Mouse (Mus musculus): ENCODE measurements around the gene Angptl6. TPM values are rescaled to one million over a fixed set of nuclear protein-coding genes. Genes with fewer than 3 reads are reported as not detected.
A peak's percentile ranks its signal among the peaks of the same experiment; 100 is the strongest.
"Not testable (repeated sequence)": the region's sequence is repeated elsewhere in the genome, so short reads cannot be mapped to it uniquely, and the experiment has no call there.

The Angptl6 gene
- total RNA-seq, 2 experiments from 2014 or later = 3.2 to 3.3 TPM

DNA sequence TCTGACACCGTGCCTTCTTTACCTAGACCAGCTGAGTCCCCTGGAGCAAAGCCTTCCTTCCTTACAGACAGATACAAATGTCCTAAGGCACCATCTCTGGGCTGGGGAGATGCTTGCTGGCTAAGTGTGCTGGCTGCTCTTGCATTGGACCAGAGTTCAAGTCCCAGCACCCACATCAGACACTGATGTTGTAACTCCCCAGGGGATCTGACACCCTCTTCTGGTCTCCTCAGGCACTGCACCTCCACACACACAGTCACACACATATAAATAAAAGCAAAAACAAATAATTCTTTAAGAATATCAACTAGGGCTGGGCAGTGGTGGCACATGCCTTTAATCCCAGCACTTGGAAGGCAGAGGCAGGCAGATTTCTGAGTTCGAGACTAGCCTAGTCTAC, 29.3 kb downstream of the Angptl6 start:
- DNase-seq (ENCODE audit: low spot score) = no peak
- intact Hi-C loops (cut with DNase I) = no loop called here

DNA sequence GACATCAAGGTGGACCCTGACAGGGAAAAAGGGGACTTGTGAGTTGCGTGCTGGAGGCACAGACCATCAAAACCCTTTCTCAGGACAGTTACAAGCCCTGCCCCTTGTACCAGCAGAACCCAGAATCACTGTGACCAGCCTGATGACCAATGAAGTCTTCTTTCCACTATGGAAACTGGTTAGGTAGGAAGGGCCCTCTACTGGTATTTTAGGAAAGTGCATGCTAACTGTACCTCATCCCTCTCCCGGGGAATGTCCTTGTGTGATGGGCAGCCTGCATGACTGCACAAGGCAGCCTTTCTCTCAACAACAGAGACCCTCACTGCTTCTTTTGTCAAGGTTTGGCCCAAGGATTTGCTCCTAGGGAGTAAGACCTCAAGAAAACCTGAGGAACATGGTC, 36.9 kb downstream of the Angptl6 start:
- intact Hi-C loops (cut with DNase I) = no loop called here
- DNase-seq (ENCODE audit: low spot score) = no peak

- intact Hi-C loops (cut with DNase I) = no loop called here
- no peak for DNase-seq (ENCODE audit: low spot score)
Measured at GRCm38 (mm10) chr9:20842211-20842610, 37.3 kb downstream of the Angptl6 start.

GRCm38 (mm10) chr9:20838931-20839330, 40.6 kb downstream of the Angptl6 start:
- DNase-seq (ENCODE audit: low spot score) = no peak
- intact Hi-C loops (cut with DNase I) = no loop called here

GRCm38 (mm10) chr9:20837184-20837947, 42.2 kb downstream of the Angptl6 start:
- intact Hi-C loops (cut with DNase I) = no loop called here
- no peak for DNase-seq (ENCODE audit: low spot score)

DNA sequence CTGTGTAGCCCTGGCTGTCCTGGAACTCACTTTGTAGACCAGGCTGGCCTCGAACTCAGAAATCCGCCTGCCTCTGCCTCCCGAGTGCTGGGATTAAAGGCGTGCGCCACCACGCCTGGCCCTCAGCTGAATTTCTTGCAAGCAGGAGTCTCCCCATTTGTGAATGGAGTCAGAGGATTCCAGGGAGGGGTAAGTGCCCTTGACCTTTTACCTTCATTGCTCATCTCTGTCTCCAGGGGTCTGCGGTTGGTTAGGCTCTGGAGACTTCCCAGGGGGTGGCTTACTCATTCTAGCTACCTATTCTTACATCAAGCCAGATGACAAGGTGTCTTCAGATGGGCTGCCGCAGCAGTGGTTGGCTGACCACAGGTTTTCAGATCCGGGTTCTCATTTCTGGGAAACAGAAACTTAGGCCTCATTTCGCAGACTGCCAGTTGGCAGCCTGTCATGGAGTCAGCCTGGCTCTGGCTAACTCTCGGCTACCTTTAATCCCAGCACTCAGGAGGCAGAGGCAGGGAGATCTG, 44.0 kb downstream of the Angptl6 start:
- DNase-seq (ENCODE audit: low spot score); intact Hi-C loops (cut with DNase I): not testable (repeated sequence)

DNA sequence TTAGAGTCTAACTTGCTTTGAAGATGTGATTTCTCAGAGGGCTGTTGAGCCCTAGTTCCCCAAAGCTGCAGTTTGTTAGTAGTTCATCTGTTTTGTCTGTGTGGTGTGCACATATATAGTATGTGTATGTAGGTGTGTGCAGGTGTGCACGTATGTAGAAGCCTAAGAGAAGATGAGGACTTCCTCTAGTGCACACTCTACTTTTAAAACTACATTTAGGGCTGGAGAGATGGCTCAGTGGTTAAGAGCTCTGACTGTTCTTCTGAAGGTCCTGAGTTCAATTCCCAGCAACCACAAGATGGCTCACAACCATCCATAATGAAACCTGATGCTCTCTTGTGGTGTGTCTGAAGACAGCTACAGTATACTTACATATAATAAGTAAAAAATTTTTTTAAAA, 44.6 kb downstream of the Angptl6 start:
- no peak for DNase-seq (ENCODE audit: low spot score)
- intact Hi-C loops (cut with DNase I) = loop anchor here (5.0 kb wide), 1 partner anchor 173 kb away; no protein-coding TSS in a partner anchor

DNA sequence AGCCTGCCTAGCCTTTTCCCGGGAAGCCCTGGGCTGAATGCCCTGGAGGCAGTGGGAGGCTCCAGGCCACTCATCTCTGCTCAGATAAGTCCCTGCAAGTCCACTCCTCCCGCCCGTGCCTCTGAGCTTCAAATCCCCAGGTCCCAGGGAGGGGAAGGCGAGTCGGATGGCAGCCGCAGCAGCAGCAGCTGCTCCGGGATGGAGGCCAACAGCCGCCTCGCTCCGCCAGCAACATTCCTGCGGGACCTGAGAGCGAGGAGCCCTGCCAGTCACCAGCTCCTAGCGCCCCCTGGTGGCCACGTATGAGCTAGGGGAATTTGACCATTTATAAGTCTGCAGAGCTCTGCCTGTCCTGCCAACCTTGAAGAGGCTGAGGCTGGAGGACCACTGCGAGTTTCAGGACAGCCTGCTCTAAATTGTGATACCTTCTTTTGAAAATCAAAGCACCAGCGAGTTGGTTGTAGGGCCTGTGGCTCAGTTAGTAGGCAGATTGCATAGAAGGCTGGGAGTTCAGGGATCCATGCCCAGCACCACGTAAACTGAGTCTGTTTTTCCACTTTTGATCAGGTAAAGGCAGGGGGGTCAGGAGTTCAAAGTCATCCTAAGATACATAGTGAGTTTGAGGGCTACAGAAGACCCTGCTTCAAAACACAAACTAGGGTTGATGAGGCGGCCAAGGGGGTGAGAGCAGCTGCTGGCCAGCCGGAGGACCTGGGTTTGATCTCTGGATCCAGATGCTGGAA, 48.5 kb downstream of the Angptl6 start:
- intact Hi-C loops (cut with DNase I) = loop anchor here (1.0 to 5.0 kb wide), 2 partner anchors 91 to 169 kb away; no protein-coding TSS in a partner anchor
- DNase-seq (ENCODE audit: low spot score) = peak; percentile 92

- intact Hi-C loops (cut with DNase I) = no loop called here
- no peak for DNase-seq (ENCODE audit: low spot score)
Measured at GRCm38 (mm10) chr9:20828127-20828526, 51.4 kb downstream of the Angptl6 start.

- intact Hi-C loops (cut with DNase I) = no loop called here
- DNase-seq (ENCODE audit: low spot score) = no peak
Measured at GRCm38 (mm10) chr9:20825781-20826180, 53.7 kb downstream of the Angptl6 start.

Small RNAs within 50 kb of the gene (microRNA-seq; reads per million reads assigned to microRNA genes)
- gene Mir7081 = not detected

Other genes starting within 250 kb of the Angptl6 start
- 100 to 1,000 TPM; 218 to 220 TPM for gene Ubl5, start 236.8 kb downstream of the Angptl6 start, total RNA-seq (2021)
- gene Fbxl12, start 235.0 kb downstream of the Angptl6 start, total RNA-seq (2021) = 10 to 100 TPM; 10.5 to 11.5 TPM
- gene Pin1, start 227.6 kb downstream of the Angptl6 start, total RNA-seq (2021) = 10 to 100 TPM; 18.3 to 19.2 TPM
- under 1 TPM in 1 of 2 experiments, not detected in 1; 0.18 TPM for gene Olfm2, start 133.4 kb downstream of the Angptl6 start, total RNA-seq (2021)
- gene Col5a3, start 64.7 kb downstream of the Angptl6 start, total RNA-seq (2021) = 10 to 100 TPM; 26.1 to 30.2 TPM
- not detected for gene Rdh8, start 61.2 kb downstream of the Angptl6 start, total RNA-seq (2021)
- gene A230050P20Rik, start 11.1 kb downstream of the Angptl6 start, total RNA-seq (2021) = 1 to 10 TPM; 4.0 to 4.2 TPM
- gene Ppan, start 8.4 kb upstream of the Angptl6 start, total RNA-seq (2021) = 1 to 10 TPM; 7.0 to 9.5 TPM
- gene Eif3g, start 18.9 kb upstream of the Angptl6 start, total RNA-seq (2021) = 100 to 1,000 TPM in 1 of 2 experiments, 10 to 100 TPM in 1; 97.8 to 100 TPM
- gene Dnmt1, start 80.2 kb upstream of the Angptl6 start, total RNA-seq (2021) = 10 to 100 TPM; 12.4 to 12.7 TPM
- 1 to 10 TPM; 4.2 to 6.7 TPM for gene S1pr2, start 97.1 kb upstream of the Angptl6 start, total RNA-seq (2021)
- gene Mrpl4, start 123.0 kb upstream of the Angptl6 start, total RNA-seq (2021) = 100 to 1,000 TPM; 143 to 144 TPM
- gene Icam1, start 136.3 kb upstream of the Angptl6 start, total RNA-seq (2021) = 1 to 10 TPM; 7.7 to 9.6 TPM
- under 1 TPM; 0.26 to 0.64 TPM for gene Icam4, start 149.6 kb upstream of the Angptl6 start, total RNA-seq (2021)
- gene Icam5, start 152.3 kb upstream of the Angptl6 start, total RNA-seq (2021) = not detected
- not detected for gene Zglp1, start 187.4 kb upstream of the Angptl6 start, total RNA-seq (2021)
- under 1 TPM in 1 of 2 experiments, not detected in 1; 0.13 TPM for gene Gm49373, start 193.4 kb upstream of the Angptl6 start, total RNA-seq (2021)
- gene Fdx1l, start 193.9 kb upstream of the Angptl6 start, total RNA-seq (2021) = 10 to 100 TPM; 33.6 to 36.5 TPM
- gene Gm38431, start 212.3 kb upstream of the Angptl6 start, total RNA-seq (2021) = 1 to 10 TPM in 1 of 2 experiments, under 1 TPM in 1; 0.86 to 1.5 TPM
- gene Raver1, start 212.3 kb upstream of the Angptl6 start, total RNA-seq (2021) = 10 to 100 TPM; 25.8 to 27.9 TPM